Mouse (Mus musculus): ENCODE measurements around the gene Camk1d. TPM values are rescaled to one million over a fixed set of nuclear protein-coding genes. Genes with fewer than 3 reads are reported as not detected.

Camk1d gene
- polyA plus RNA-seq, 1 experiment = 1.9 TPM

DNA sequence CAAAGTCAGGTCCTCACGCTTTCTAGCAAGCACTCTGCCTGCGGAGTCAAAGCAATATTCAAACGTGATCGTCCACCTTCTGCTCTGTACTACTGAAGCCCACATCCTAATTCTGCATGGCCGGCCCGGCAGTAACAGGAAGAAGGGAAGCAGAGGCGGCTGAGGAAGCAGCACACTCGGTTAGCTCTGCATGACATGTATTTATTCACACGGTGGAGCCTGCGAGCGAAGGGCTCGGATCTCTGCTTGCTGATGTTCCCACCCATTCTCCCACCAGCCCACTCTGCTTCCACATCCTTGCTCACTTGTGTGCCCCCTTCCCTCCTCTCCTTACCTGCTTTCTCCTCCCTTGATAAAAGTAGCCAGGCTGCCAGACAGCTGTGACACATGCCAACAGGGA is 117.4 kb downstream of the Camk1d start:
- no peak overlapping the region for H3K27ac ChIP-seq (replicated peaks; ENCODE audit: low read depth, low read length)
- no peaks in the 10 kb centered on the region for H3K4me1 ChIP-seq (ENCODE audit: control insufficient read depth, insufficient read depth, insufficient read length, low read length)
- H3K4me3 ChIP-seq (ENCODE audit: insufficient read depth, low read depth, low read length) = no peak overlapping the region

GRCm38 (mm10) chr2:5595356-5596191 is 118.7 kb downstream of the Camk1d start:
- Histone ChIP-seq H3K4me1 (ENCODE audit: control insufficient read depth, insufficient read depth, insufficient read length, low read length) (no peaks in the 10 kb centered on the region), H3K4me3 (ENCODE audit: insufficient read depth, low read depth, low read length) (no peak overlapping the region), H3K27ac (replicated peaks; ENCODE audit: low read depth, low read length) (no peak overlapping the region)

GRCm38 (mm10) chr2:5592461-5593136 is 121.7 kb downstream of the Camk1d start:
- H3K4me1 ChIP-seq (ENCODE audit: control insufficient read depth, insufficient read depth, insufficient read length, low read length) = no peaks in the 10 kb centered on the region
- no peak overlapping the region for H3K27ac ChIP-seq (replicated peaks; ENCODE audit: low read depth, low read length)
- no peak overlapping the region for H3K4me3 ChIP-seq (ENCODE audit: insufficient read depth, low read depth, low read length)

GRCm38 (mm10) chr2:5590074-5590473 is 124.2 kb downstream of the Camk1d start:
- Histone ChIP-seq H3K4me3 (ENCODE audit: insufficient read depth, low read depth, low read length) (no peak overlapping the region), H3K4me1 (ENCODE audit: control insufficient read depth, insufficient read depth, insufficient read length, low read length) (no peaks in the 10 kb centered on the region), H3K27ac (replicated peaks; ENCODE audit: low read depth, low read length) (no peak overlapping the region)

GRCm38 (mm10) chr2:5589163-5589562 is 125.2 kb downstream of the Camk1d start:
- Histone ChIP-seq H3K4me1 (ENCODE audit: control insufficient read depth, insufficient read depth, insufficient read length, low read length) (no peaks in the 10 kb centered on the region), H3K27ac (replicated peaks; ENCODE audit: low read depth, low read length) (no peak overlapping the region), H3K4me3 (ENCODE audit: insufficient read depth, low read depth, low read length) (no peak overlapping the region)

GRCm38 (mm10) chr2:5588329-5588982 is 125.9 kb downstream of the Camk1d start:
- Histone ChIP-seq H3K27ac (replicated peaks; ENCODE audit: low read depth, low read length) (no peak overlapping the region), H3K4me1 (ENCODE audit: control insufficient read depth, insufficient read depth, insufficient read length, low read length) (no peaks in the 10 kb centered on the region), H3K4me3 (ENCODE audit: insufficient read depth, low read depth, low read length) (no peak overlapping the region)

DNA sequence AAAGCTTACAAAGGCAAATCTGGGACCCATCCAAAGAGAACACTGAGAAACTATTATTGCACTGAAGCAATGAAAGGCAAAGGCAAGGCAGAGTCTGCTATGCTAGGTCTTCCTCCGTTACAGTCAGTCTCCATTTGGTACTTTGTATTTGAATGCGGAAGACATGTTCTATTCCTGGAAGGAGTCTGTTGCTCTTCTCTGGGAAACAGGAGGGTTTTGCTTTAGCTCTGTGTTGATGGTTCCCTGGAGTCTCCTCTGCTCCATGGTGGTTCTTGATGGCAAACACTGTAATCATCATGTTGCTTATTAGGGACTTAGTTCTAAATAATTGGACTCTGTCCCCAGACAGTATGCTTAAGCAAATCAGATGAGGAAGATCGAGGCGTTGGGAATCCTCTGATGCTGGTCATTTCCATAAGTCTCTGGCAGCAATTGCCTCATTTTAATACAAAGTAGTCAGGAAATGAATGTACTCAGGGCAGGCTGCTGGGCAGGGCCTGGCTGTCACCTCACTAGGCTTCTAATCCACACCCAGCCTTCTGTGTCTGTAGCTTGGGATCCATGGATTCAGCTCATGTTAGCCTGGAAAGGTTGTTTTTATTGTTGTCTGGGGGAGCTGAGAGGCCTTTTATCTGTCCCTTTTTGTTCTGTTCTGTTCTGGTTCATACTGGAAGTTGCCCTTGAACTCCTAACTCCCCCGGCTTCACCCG is 129.8 kb downstream of the Camk1d start:
- no peak overlapping the region for H3K27ac ChIP-seq (replicated peaks; ENCODE audit: low read depth, low read length)
- no peaks in the 10 kb centered on the region for H3K4me1 ChIP-seq (ENCODE audit: control insufficient read depth, insufficient read depth, insufficient read length, low read length)
- no peak overlapping the region for H3K4me3 ChIP-seq (ENCODE audit: insufficient read depth, low read depth, low read length)

- H3K4me1 ChIP-seq (ENCODE audit: control insufficient read depth, insufficient read depth, insufficient read length, low read length) = no peaks in the 10 kb centered on the region
- no peak overlapping the region for H3K4me3 ChIP-seq (ENCODE audit: insufficient read depth, low read depth, low read length)
- no peak overlapping the region for H3K27ac ChIP-seq (replicated peaks; ENCODE audit: low read depth, low read length)
These were observed 134.9 kb downstream of the Camk1d start for GRCm38 (mm10) chr2:5579391-5579790.

DNA sequence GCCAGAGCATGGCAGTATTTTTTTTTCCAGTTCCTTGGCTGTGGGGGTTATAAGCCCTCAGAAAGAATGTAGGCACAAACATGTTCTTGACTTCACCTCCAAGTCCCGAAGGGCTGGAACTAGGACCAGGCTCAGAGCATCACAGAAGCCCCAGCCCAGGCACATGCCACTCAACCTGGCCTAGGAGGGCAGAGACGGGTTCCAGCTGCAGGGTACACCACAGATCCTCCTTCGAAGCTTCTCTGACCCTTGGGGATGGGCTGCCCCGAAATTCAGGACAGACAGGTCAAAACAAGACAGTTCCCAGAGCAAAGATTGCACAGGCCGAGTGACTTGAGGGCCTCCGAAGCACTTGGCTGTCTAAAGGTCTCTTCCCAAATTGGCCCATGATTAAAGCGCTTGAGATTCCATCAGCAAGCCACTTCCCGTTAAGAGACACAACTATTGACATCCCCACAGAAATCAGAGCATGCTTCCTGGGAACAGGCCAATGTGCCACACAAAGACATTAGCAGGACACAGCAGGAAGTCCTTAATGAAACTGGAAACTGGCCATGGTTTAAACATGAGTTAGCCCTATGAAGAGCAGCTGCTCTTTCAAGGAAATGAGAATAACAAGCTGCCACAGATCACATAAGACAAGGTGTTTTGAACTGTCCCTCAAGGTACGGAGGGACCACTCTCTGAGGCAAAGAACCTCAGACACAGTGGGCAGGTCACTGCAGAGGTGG is 136.8 kb downstream of the Camk1d start:
- no peaks in the 10 kb centered on the region for H3K4me1 ChIP-seq (ENCODE audit: control insufficient read depth, insufficient read depth, insufficient read length, low read length)
- H3K4me3 ChIP-seq (ENCODE audit: insufficient read depth, low read depth, low read length) = no peak overlapping the region
- no peak overlapping the region for H3K27ac ChIP-seq (replicated peaks; ENCODE audit: low read depth, low read length)

GRCm38 (mm10) chr2:5572314-5573006 is 141.9 kb downstream of the Camk1d start:
- Histone ChIP-seq H3K4me1 (ENCODE audit: control insufficient read depth, insufficient read depth, insufficient read length, low read length) (no peaks in the 10 kb centered on the region), H3K27ac (replicated peaks; ENCODE audit: low read depth, low read length) (no peak overlapping the region), H3K4me3 (ENCODE audit: insufficient read depth, low read depth, low read length) (no peak overlapping the region)

DNA sequence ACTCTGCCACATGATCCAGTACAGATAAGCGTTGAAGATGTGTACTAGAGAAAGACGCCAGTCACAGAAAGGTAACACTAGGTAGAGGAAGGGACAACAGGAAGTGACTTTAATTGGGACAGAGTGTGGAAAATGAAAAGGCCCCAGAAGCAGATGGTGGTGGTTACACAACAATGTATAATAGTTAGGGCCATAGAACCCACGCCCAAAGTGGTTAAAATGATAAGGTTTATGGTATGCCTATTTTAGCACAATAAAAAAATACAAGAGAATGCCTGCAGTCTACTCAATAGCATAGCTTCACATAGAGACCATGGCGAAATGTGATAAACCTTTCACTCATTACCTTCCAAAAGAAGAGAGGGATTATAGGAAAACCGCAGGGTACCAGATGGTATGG is 147.7 kb downstream of the Camk1d start:
- H3K27ac ChIP-seq (replicated peaks; ENCODE audit: low read depth, low read length) = no peak overlapping the region
- no peaks in the 10 kb centered on the region for H3K4me1 ChIP-seq (ENCODE audit: control insufficient read depth, insufficient read depth, insufficient read length, low read length)
- H3K4me3 ChIP-seq (ENCODE audit: insufficient read depth, low read depth, low read length) = no peak overlapping the region

GRCm38 (mm10) chr2:5563685-5564084 is 150.6 kb downstream of the Camk1d start:
- H3K4me1 ChIP-seq (ENCODE audit: control insufficient read depth, insufficient read depth, insufficient read length, low read length) = no peaks in the 10 kb centered on the region
- no peak overlapping the region for H3K4me3 ChIP-seq (ENCODE audit: insufficient read depth, low read depth, low read length)
- H3K27ac ChIP-seq (replicated peaks; ENCODE audit: low read depth, low read length) = no peak overlapping the region

DNA sequence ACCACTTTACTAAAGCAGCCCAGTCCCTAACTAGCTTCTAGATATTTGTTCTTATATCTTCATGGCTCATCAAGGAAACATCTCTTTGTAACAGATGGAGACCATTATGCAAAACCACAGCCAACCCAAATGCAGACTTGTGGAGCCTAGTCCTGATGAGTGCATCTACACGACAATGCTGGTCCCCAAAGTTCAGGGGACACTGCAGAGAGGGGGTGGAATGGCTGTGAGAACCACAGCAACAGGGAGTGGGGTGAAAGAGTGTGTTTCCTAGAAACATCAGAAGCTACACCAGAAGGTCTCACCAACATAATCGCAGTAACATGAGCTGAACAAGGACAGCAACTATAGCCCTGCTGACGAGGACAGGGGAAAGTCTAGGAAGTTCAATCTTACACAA is 152.9 kb downstream of the Camk1d start:
- no peak overlapping the region for H3K4me3 ChIP-seq (ENCODE audit: insufficient read depth, low read depth, low read length)
- no peak overlapping the region for H3K27ac ChIP-seq (replicated peaks; ENCODE audit: low read depth, low read length)
- no peaks in the 10 kb centered on the region for H3K4me1 ChIP-seq (ENCODE audit: control insufficient read depth, insufficient read depth, insufficient read length, low read length)

DNA sequence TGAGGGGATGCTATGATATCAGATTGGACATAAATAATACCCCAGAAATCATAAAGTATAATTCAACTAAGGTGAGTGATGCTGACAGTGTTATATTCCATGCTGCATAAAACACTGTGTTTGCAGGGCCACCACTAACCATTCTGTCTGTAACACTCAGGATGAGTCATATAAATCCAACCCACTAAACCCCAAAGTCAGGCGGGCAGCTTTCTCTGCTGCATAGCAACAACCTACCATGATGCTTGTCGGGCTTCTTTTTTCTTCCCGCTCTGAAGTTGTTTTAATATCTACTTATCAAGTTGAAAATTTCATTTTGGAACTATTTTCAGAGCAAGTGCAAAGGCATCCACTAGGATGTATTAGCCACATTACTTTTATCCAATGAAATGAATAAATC is 161.1 kb downstream of the Camk1d start:
- Histone ChIP-seq H3K4me1 (ENCODE audit: control insufficient read depth, insufficient read depth, insufficient read length, low read length) (no peaks in the 10 kb centered on the region), H3K4me3 (ENCODE audit: insufficient read depth, low read depth, low read length) (no peak overlapping the region), H3K27ac (replicated peaks; ENCODE audit: low read depth, low read length) (no peak overlapping the region)
